Mouse (Mus musculus) C2C12 (cell line): ENCODE results near the gene Arhgap8.

ENCODE experiments used
- CTCF ChIP-seq: IDR thresholded peaks from one replicate; pipeline ENCODE4 v1.5.1; 2011; ENCODE audit not compliant: control insufficient read depth, insufficient read depth, insufficient read length
- MYOD1 ChIP-seq: IDR thresholded peaks from one replicate; pipeline ENCODE4 v1.6.1; 2011; ENCODE audit warnings: low read depth; ENCODE audit not compliant: control insufficient read depth, insufficient read length
- USF1 ChIP-seq: IDR thresholded peaks from one replicate; pipeline ENCODE4 v1.6.1; 2011; ENCODE audit warnings: low read depth, mild to moderate bottlenecking, control low read depth, moderate library complexity

DNA sequence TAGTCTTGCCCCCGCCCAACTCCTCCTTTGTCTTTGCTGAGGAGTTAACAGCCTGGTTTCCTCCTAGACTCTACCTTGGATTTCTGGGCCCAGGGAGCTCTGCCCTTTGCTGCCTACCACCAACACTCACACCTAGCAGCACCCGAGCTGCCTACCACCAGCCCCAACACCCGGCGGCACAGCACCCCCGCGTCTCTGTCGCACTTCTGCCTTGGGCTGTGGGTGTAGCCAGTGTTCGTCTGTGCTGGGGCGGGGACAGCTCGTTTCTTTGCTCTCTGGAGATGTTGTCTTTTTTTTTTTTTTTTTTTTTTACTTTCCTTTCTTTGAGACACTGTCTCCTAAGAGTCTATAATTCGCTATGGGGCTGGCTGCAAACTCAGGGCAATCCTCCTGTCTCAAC is 41.9 kb upstream of the Arhgap8 start:
- TF ChIP-seq USF1 = no peak
- no peak for TF ChIP-seq MYOD1
- TF ChIP-seq CTCF = no peak
